Mouse (Mus musculus) frontal cortex, postnatal 10 days (tissue): Measurements from ENCODE around the gene Ascl2.

Experiments
- DNase-seq, 2 experiments: peaks; one replicate each; pipeline ENCODE4 v3.0.0; 2022; ENCODE audit warnings: low spot score in 2 of 2, mixed read lengths in 1 of 2

Gene Ascl2

DNA sequence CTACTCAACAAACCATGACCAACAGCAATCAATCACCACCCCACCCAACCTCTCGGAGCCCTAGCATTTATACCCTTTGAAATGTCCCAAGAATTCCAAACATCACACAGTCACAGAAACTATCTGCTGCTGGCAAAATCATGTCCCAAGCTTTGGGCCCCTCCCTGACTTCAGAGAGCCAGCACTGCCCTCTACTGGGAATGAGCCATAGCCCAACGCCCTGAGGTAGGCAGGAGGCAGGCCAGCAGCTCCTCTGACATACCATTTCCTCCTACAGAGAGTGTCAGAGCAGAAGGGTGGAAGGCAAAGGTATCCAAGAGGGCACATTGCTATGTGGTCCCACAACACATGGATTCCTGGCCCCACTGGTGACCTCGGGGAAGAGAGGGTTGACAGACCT, 33.6 kb upstream of the Ascl2 start:
- DNase-seq: no peak

DNA sequence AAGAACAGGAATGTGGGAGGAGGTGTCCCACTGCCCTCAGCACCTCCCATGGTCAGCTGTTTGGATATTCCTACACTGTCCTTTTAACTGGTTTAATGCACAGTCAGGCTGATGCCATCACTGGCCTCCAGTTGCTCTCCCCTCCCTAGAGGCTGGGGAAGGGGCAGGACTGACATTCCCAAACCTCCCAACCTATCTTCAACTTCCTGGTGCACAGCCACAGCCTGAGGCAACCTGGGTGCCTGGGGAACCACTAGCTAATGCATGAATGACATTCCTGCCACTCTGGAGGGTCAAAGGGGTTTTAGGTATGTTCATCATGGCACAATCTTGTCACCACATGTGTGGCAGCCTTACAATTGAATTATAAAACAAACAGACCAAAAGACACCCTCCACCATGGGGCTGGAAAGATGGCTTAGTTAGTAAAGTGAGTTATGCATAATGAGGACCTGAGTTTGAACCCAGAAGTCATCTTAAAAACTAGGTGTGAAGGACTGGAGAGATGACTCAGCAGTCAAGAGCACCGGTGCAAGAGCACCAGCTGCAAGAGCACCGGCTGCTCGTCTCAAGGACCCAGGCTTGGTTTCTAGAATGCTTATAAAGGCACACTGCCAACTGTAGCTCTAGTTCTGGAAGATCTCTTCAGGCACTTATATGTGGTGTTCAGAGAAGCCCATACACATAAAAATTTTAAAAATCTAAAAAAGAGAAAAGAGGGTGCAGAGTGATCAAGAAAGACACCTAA, 28.5 kb upstream of the Ascl2 start:
- no peak for DNase-seq

DNA sequence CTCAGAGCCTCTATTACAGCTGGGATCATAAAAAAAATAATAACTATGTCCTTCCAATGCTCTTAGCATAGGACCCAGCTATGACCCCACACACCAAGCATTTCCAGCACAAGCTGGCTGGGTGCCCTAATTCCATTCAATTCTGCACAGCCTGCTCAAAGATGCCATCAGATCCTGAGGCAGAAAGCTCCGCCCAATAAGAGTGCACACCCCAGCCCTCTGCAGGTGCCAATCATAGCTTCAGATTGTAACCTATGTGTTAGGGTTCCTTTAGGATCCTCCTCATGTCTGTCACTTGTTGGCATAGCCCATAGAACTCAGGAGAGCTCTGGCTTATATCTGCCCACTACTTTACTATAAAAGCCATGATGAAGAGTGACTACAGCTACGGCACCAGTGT, 27.9 kb upstream of the Ascl2 start:
- no peak for DNase-seq

DNA sequence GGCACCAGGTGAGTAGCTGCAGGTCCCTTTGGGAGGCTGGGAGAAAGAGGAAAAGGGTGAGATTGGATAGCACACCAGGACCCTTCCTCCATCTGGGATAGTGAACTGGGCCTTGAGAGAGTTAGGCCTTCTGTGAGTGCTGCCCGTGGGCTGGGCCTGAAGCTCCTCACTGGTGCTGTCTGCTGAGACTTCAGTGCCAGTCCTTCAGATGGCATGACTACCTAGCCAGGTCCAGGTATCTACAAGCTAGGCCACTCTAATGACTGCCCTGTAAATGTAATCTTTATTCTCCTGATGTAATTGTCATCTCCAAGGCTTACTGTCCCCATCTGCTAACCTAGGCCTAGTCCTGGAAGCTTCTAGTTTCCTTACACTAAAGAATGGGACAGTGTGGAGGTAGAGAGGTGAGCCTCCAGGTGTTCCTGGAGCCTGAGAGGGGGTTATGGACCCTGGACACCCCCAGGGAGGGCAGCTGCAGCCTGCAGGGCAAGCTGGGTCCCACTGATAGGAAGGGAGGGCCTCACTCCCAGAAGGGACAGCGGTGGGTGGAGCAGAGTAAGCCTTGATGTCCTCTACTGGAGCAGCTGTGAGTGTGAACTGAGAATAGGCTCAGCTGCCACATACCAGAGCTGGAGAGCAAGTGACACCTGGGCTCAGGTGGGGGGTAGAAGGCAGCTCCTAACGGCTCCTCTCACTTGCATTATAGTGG, 26.7 kb upstream of the Ascl2 start:
- DNase-seq: no peak

DNA sequence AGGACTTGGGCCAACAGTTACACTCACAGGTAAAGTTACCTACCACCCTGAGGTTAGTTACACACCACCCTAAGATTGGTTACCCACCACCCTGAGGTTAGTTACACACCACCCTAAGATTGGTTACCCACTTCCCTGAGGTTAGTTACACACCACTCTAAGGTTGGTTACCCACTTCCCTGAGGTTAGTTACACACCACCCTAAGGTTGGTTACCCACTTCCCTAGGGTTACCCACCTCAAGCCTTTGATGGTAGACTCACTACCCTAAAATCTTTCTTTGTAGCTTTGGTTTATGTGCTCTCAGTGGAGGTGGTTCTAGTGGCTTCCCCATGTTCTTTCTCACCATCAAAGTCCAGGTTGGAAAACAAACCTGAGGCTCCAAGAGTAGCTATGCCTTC, 25.9 kb upstream of the Ascl2 start:
- DNase-seq: no peak

DNA sequence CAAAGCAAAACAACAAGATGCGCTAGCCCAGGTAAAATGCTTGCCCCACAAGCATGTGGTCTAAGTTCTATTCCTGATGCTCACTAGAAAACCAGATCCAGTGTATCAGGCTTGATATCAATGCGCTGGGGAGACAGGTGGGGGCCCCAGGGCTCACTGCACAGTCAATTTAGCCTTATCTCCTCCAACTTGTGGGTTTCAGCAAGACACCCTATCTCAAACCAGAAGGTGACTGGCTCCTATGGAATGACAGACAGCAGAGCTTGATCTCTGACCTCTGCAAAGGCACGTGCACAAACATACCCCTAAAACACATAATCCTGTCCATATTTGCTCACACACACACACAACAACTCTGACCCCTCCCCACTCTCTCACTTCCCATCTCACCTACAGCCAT, 18.7 kb upstream of the Ascl2 start:
- DNase-seq: no peak

DNA sequence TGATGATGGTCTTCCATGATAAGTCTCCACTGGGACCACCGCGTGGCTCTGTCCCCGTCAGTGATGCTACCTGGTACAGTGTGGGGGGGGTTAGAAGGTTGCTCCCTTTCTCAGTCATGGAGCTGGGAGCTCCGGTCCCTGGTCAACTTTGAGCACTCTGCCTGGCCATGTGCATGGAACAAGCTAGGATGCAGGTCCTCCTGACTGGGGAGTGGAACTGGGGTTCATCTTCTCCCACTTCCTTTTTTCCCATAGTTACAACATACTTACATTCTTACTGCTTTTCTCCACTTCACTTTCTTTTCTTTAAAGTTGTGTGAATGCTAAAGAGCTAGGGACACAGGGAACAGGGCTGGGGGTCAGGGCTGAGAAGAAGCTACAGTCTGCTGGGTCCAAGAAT, 16.1 kb upstream of the Ascl2 start:
- no peak for DNase-seq

DNA sequence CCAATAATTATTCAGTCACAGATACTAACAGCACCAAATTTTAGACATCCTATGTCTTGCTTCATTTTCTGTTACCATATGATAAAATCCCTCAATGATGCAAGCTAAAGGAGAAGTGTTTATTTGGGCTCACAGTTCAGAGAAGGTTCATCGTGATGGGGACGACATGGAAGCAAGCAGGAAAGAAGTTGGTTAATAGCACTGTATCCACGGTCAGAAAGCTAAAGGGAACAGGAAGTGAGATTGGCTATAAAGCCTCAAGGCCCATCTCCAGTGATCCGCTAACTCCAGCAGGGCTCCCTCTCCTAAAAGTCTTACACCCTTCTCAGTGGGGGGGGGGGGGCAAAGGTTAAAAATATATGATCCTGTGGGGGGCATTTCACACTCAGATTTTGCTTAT, 12.8 kb upstream of the Ascl2 start:
- no peak for DNase-seq

DNA sequence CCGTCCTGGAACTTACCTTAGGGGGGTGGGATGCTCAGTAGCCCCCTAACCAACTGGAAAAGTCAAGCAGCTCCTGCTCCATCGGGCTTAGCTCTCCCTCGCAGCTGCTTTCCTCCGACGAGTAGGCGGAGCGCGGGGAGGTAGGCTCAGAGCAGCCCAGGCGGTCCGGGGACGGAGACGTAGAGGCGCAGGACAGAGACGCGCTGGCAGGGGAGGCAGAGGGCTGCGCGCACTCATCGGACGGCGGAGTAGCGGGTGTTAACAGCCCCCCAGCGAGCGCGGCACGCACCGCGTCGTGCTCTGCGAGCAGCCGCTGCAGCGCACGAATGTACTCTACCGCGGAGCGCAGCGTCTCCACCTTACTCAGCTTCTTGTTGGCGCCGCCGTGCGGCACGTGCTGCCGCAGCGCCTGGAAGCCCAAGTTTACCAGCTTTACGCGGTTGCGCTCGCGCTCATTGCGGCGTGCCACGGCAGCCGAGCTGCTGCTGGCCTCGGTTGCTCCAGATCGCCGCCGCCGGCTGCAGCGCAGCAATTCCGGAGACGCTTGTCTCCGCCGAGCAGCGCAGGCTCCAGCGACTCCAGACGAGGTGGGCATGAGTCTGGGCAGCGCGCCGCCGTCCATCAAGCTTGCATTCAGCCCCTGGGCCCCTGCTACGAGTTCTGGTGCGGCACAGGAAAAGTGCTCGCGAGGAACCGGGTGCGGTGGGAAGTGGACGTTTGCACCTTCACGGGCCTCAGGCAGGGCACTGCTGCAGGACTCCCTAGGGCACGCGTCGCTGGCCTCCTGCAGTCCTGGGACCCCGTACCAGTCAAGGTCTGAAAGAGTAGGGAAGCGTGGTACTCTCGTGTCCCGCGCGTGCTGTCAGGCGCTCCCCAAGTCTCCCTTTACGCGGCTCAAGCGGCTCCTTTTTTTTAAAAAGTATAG, 918 bp downstream of the Ascl2 start:
- peak; percentile 32 to 65 for DNase-seq

DNA sequence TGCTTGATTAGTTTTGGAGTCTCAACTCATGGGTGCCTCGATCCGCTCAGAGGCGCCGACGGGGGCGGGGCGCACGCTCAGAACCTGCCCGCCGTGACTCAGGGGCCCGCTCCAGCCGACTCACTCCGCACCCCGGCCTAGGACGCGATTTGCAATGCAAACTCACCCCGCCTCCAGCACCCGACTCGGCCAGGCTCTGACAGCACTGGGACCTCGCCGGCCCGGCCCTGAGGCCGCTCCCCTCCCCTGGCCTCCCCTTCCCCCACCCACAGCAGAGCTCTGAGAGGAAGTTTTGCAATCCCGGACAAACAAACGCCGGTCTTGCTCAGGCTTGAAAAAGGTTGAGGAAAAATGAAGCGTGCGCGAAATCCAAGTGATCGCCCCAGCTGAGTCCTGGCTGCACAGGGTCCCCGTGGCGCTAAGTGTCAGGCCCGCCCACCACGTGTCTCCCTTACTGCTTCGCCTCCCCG, 1.6 kb downstream of the Ascl2 start:
- DNase-seq: peak in 1 of 2 experiments; percentile 6

DNA sequence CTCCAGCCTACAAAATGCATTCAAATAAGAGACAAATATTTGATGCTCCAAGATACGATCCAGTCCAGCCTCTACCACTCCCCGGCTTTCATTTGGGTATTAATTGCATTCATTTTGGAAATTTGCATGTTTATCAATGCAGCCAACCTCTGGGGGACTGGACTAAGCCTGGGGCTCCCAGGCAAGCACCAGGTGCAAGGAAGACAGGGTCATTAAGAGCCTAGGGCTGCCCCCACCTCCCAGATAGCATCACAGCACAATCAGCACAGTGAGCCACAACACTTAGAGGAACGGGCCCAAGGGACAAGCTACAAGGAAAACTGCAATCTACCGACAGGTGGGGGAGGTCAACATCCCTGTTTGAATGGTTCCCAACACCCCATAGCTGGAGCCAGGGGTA, 9.3 kb downstream of the Ascl2 start:
- DNase-seq: no peak

DNA sequence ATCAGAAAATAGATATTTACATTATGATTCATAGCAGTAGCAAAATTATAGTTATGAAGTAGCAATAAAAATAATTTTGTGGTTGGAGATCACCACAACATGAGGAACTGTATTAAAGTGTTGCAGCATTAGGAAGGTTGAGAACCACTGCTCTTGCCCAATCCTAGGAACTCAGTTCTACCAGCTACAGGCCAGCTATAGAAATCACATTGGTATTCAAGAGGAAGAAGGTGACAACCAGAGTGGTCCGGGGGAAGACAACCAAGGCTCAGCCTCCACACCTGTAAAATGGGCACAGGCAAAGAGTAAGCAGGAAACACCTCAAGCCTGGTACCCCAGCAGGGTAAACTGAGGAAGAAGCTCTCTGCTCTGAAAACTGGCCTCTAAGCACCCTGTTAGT, 10.2 kb downstream of the Ascl2 start:
- no peak for DNase-seq

DNA sequence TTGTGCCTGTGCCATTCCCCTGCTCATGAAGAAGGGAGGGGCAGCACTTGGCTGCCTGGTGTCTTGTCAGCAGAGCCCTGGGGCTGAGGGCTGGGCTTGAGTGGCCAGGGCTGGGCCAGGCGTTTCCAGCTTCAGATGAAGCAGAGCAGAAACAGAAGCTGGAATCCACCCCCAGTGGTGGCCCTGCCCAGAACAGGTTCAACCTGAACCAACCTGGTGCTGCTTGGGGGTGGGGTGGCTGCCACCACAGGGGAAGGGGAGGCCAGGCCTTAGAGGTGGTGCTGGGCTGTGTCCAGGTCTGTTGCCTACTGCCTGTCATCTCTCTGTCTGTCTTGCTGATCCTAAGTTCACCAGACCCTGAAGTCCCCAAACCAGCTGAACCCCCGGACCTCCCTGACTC, 13.0 kb downstream of the Ascl2 start:
- no peak for DNase-seq

DNA sequence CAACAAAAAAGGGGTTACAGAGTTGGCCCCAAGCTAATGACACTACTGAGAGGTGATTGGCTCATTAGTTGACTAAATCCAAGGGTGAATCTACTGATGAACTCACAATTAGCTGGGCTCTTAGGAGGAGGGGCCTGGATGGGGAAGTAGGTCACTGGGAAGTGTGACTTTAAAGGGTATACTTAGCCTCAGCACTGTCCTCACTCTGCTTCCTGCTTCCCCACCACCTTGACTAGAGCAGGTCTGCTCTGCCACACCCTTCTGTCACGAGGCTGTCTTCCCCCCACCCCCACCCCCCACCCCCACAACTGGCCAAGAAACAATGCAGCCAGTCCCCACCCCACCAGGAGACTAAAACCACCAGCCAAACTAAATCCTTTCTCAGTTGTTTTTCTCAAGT, 19.5 kb downstream of the Ascl2 start:
- DNase-seq: no peak

DNA sequence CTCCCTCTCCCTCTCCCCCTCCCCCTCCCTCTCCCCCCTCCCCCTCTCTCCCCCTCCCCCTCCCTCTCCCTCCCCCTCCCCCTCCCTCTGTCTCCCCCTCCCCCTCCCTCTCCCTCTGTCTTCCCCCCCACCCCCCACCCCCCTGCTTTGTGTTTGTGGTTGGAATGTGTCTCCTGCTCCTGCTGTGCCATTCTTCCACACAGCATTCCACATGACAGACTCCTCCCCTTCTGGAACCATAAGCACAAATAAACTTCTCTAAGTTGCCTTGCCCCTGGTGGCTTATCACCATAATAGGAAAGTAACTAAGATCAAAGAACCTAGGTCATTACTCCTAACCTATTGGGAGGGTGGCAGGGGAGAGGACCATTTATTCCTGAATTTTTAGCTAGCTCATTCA, 31.4 kb downstream of the Ascl2 start:
- no peak for DNase-seq

DNA sequence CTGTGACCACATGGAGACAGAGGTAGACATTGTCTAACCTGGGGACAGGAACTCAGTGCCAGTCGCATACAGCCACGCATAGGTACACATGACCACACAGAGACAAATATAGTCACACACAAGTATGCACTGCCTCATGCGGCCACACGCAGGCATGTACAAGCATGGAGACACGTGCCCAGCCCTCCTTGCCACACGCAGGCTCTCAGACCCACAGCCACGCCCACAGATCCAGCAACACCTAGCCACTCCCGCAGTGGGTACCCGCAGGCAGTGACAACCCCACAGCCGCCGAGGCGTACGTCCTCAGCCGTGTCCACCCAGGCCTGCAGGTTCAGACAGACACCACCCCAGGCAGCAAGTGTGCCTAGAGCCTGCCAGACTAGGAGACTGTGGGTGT, 33.4 kb downstream of the Ascl2 start:
- DNase-seq: no peak

DNA sequence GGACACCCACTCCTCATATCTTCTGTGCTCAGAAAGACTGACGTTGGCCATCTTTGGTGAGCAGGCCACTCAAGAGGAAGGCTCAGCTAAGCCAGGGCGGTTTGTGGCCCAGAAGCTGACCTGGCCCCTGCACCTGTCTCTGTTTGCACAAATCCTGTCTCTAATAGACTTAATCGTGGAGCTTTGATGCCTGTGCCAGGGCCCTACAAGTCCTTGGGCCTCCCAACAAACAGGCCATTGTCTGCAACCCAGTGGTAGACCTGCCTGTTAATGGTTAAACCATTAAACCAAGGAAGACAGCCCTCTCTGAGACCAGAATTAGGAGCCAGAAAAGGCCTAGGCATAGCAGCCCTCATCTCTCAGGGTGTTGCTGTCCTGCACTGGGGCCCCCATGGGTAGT, 36.6 kb downstream of the Ascl2 start:
- no peak for DNase-seq

DNA sequence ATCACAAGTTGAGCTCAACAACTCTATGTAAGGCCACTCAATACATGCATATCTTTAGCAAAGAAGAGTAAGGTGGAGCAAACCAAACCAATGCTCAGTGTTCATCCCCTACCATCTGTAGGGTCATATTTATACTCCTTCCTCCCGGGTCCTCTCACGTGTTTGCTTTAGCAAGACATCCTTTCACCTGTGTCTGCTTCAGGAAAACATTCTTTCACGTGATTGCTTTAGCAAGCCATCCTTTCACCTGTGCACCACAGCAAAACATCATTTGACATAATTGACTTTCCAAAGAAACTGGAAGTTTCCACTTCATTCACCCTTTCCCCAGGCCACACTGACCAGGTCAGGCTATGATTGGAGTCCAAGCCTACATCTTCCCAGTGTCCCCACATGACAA, 38.0 kb downstream of the Ascl2 start, which contains the start of gene Th:
Gene Th, minus strand, starts transcription at position 101 of the 400 bp plus-strand sequence.
- DNase-seq: no peak

DNA sequence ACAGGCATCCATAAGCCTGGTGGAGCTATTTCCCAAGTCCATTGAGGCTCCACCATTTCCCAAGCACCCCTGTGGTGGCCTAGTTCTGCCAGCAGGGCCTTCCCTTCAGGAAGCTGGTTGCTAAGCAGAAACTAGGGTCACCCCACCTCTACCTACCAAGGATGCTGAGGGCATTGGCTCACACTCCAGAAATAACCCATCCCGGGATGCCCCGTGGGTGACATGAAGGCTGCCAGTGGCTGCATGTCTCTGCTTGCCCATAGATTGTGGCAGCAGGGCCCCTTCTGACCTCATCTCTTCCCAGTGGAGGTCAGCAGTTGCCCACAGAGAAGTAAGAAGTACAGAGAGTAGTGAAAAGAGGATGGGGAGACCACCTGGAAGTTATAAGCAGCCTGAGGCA, 39.5 kb downstream of the Ascl2 start:
- no peak for DNase-seq

DNA sequence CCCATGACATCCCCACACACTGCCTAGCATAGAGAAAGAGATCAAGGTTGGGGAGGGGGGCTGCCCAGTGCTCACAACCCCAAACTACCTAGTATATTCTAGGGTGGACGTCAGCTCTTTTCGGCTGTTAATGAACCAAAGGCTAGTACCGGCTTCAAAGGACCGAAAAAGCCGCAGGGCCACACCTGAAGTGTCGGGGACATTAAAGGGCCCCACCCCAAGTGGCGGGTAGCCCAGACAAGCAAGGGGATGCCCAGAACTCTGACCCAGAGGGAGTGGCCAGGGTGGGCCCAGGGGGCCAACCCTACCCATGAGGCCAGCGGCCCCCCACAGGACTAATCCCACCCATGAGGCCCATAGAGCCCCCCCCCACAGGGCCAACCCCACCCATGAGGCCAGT, 41.8 kb downstream of the Ascl2 start:
- DNase-seq: no peak

DNA sequence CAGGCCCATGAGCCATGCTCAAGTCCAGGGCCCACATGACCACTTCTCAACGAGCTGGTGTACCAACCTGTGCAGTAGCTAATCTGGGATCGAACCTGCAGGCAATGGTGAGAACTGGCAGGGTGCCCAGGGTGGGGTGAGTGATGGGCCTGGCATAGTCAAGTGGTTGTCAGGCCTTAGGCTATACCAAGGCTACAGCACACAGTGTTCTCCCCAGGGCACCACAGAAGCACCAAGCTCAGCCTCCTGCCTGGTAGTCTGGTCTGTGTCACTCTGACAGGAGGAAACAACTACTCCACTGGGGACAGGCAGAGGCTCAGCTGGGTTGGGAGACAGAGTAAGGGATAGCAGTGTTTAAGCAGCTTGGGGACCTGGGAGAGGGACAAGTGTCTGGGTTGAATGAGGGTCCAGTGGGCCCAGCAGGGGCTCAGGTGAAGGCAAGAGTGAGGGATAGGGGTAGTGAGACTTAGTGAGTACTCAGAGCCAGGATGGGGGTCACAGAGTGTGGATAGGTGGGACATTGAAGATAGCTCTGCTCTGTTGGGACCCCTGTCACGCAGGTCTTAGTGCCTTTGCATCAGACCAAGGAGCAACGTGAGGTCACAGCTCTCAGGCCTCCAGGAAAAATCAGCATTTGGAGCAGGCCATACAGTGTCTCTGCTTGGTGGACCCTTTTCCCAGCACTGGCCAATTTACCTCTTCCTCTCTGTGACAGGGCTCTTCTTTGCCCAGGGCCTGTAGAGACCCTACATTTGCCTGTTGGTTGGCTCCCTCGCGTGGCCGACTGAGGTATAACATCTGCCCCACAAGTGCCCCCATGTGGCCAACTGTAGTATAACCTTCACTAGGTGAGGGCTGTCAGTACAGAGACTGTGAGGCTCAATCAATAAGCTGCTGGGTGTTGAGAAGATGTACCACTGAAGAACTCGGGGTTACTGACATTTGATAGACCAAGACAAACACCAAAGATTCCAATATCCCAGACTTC, 50.1 kb downstream of the Ascl2 start:
- DNase-seq: peak; percentile 27 to 77
